Comparison of ENCODE assay signal across 11 mouse cellular contexts in genomic region chr14:121107707-121108285, GRCm38 (mm10).
DNase-seq lines count a peak whose midpoint lies in the region; ATAC-seq and TF ChIP-seq lines count a peak whose summit lies in the region.
"Had no signal": no experiment of that assay in that cellular context is flagged by ENCODE, and none has a peak within 500 bp of the region (broad histone marks: within the 10 kb centered on the region; RNA-seq: fewer than 3 reads in every experiment).

No protein-coding gene starts in this region.

- WGBS in forebrain, embryonic 11.5 days: 51% methylated on average over 10 of the region's 10 CpGs
- 46% methylated on average over 10 of the region's 10 CpGs for WGBS in forebrain, embryonic 16.5 days
- 46% methylated on average over 10 of the region's 10 CpGs for WGBS in kidney, embryonic 16.5 days
- WGBS in embryonic facial prominence, embryonic 14.5 days: 52% methylated on average over 10 of the region's 10 CpGs
- 77% methylated on average over 10 of the region's 10 CpGs for WGBS in liver, embryonic 15.5 days (ENCODE audit: insufficient replicate concordance)
- 72% methylated on average over 10 of the region's 10 CpGs for WGBS in midbrain, postnatal 0 days

- TF ChIP-seq CTCF in midbrain, postnatal 0 days (IDR thresholded peaks at IDR 0.05): no peak

- no peak overlapping the region for H3K9ac ChIP-seq in forebrain, embryonic 11.5 days (ENCODE audit: low read length)
- H3K9ac ChIP-seq in forebrain, embryonic 16.5 days (replicated peaks; ENCODE audit: low read depth, low read length): no peak overlapping the region
- H3K9ac ChIP-seq in kidney, embryonic 16.5 days (replicated peaks; ENCODE audit: low read length): peak overlapping the region; percentile 36; the same call in 1 of the 2 replicates
- H3K9ac ChIP-seq in embryonic facial prominence, embryonic 14.5 days (ENCODE audit: low read depth, low read length): no peak overlapping the region
- H3K9ac ChIP-seq in liver, embryonic 15.5 days: no peak overlapping the region
- H3K9ac ChIP-seq in midbrain, postnatal 0 days (replicated peaks; ENCODE audit: low read length, poor library complexity, severe bottlenecking): no peak overlapping the region

- peaks cover 16% of the 10 kb centered on the region for H3K4me1 ChIP-seq in forebrain, embryonic 11.5 days (replicated peaks; ENCODE audit: control insufficient read depth, insufficient read depth, low read length)
- H3K4me1 ChIP-seq in forebrain, embryonic 16.5 days (replicated peaks; ENCODE audit: control insufficient read depth, insufficient read depth, low read length): peaks cover 21% of the 10 kb centered on the region
- H3K4me1 ChIP-seq in kidney, embryonic 16.5 days (ENCODE audit: insufficient read depth, low read length): peaks cover 79% of the 10 kb centered on the region
- peaks cover 62% of the 10 kb centered on the region for H3K4me1 ChIP-seq in embryonic facial prominence, embryonic 14.5 days (ENCODE audit: control insufficient read depth, insufficient read depth, low read length)
- peaks cover 28% of the 10 kb centered on the region for H3K4me1 ChIP-seq in liver, embryonic 15.5 days (replicated peaks)
- H3K4me1 ChIP-seq in midbrain, postnatal 0 days (ENCODE audit: insufficient read depth, low read length): no peaks in the 10 kb centered on the region

- no peak for DNase-seq in forebrain, embryonic 11.5 days (ENCODE audit: low spot score)
- DNase-seq in kidney, postnatal 10 days: no peak
- no peak for DNase-seq in embryonic facial prominence, embryonic 14.5 days (ENCODE audit: low spot score)
- DNase-seq in c-Kit-positive CD71-positive TER-119-positive erythroid progenitor cells, embryonic 14.5 days (ENCODE audit: low spot score): no peak
- DNase-seq in midbrain, postnatal 0 days (ENCODE audit: low spot score): no peak
- DNase-seq: cerebellum, adult 9-11 months; gastrocnemius, postnatal 25 days; right cerebral cortex, postnatal 4 days had no signal

- no peaks in the 10 kb centered on the region; the same call in 1 of the 2 replicates for H3K36me3 ChIP-seq in forebrain, embryonic 11.5 days (ENCODE audit: control insufficient read depth, insufficient read depth, low read length)
- no peaks in the 10 kb centered on the region for H3K36me3 ChIP-seq in forebrain, embryonic 16.5 days (ENCODE audit: control insufficient read depth, insufficient read depth)
- 0 out of 2 replicates have a peak, but pooled peaks cover 2% of the 10 kb centered on the region for H3K36me3 ChIP-seq in kidney, embryonic 16.5 days (ENCODE audit: insufficient read depth, low read length)
- H3K36me3 ChIP-seq in embryonic facial prominence, embryonic 14.5 days (ENCODE audit: control insufficient read depth, insufficient read depth, low read length): 0 out of 2 replicates have a peak, but pooled peaks cover 4% of the 10 kb centered on the region
- no peaks in the 10 kb centered on the region for H3K36me3 ChIP-seq in liver, embryonic 15.5 days (replicated peaks)
- H3K36me3 ChIP-seq in midbrain, postnatal 0 days (ENCODE audit: insufficient read depth, low read length): peaks cover 10% of the 10 kb centered on the region

- 0 out of 2 replicates have a peak overlapping the region, but pooled peaks have one; percentile 18 for H3K27ac ChIP-seq in forebrain, embryonic 11.5 days (ENCODE audit: low read depth, low read length)
- no peak overlapping the region for H3K27ac ChIP-seq in forebrain, embryonic 16.5 days (ENCODE audit: low read length)
- peak overlapping the region; percentile 95 for H3K27ac ChIP-seq in kidney, embryonic 16.5 days (ENCODE audit: low read length)
- peak overlapping the region; percentile 89 for H3K27ac ChIP-seq in embryonic facial prominence, embryonic 14.5 days (replicated peaks; ENCODE audit: low read depth, low read length)
- peak overlapping the region; percentile 38; the same call in 1 of the 2 replicates for H3K27ac ChIP-seq in liver, embryonic 15.5 days (replicated peaks)
- no peak overlapping the region for H3K27ac ChIP-seq in midbrain, postnatal 0 days (ENCODE audit: low read depth, low read length)

- no peaks in the 10 kb centered on the region for H3K27me3 ChIP-seq in forebrain, embryonic 11.5 days (ENCODE audit: control insufficient read depth, insufficient read depth, low read length)
- no peaks in the 10 kb centered on the region for H3K27me3 ChIP-seq in forebrain, embryonic 16.5 days (replicated peaks; ENCODE audit: control insufficient read depth, insufficient read depth, low read length)
- H3K27me3 ChIP-seq in kidney, embryonic 16.5 days (ENCODE audit: insufficient read depth, low read length): no peaks in the 10 kb centered on the region
- no peaks in the 10 kb centered on the region for H3K27me3 ChIP-seq in embryonic facial prominence, embryonic 14.5 days (replicated peaks; ENCODE audit: control insufficient read depth, insufficient read depth, low read length)
- no peaks in the 10 kb centered on the region for H3K27me3 ChIP-seq in liver, embryonic 15.5 days
- no peaks in the 10 kb centered on the region for H3K27me3 ChIP-seq in midbrain, postnatal 0 days (ENCODE audit: insufficient read depth, low read length)

- no peak overlapping the region for H3K4me3 ChIP-seq in forebrain, embryonic 11.5 days (ENCODE audit: low read depth, low read length)
- H3K4me3 ChIP-seq in forebrain, embryonic 16.5 days (replicated peaks; ENCODE audit: low read length): no peak overlapping the region
- H3K4me3 ChIP-seq in kidney, embryonic 16.5 days (ENCODE audit: low read length): no peak overlapping the region
- H3K4me3 ChIP-seq in embryonic facial prominence, embryonic 14.5 days (ENCODE audit: low read depth, low read length): no peak overlapping the region
- H3K4me3 ChIP-seq in liver, embryonic 15.5 days (replicated peaks): no peak overlapping the region
- no peak overlapping the region for H3K4me3 ChIP-seq in midbrain, postnatal 0 days (ENCODE audit: low read depth, low read length)

- no peaks in the 10 kb centered on the region for H3K9me3 ChIP-seq in forebrain, embryonic 11.5 days (ENCODE audit: control insufficient read depth, low read length)
- no peaks in the 10 kb centered on the region for H3K9me3 ChIP-seq in forebrain, embryonic 16.5 days (ENCODE audit: control insufficient read depth, low read length)
- no peaks in the 10 kb centered on the region for H3K9me3 ChIP-seq in kidney, embryonic 16.5 days (ENCODE audit: low read length)
- no peaks in the 10 kb centered on the region for H3K9me3 ChIP-seq in embryonic facial prominence, embryonic 14.5 days (ENCODE audit: control insufficient read depth, low read length)
- no peaks in the 10 kb centered on the region for H3K9me3 ChIP-seq in liver, embryonic 15.5 days (replicated peaks)
- no peaks in the 10 kb centered on the region for H3K9me3 ChIP-seq in midbrain, postnatal 0 days (ENCODE audit: low read length)

- ATAC-seq in forebrain, embryonic 11.5 days (replicated peaks; ENCODE audit: low FRiP score): no peak
- ATAC-seq in forebrain, embryonic 16.5 days: no peak
- ATAC-seq in kidney, embryonic 16.5 days (ENCODE audit: low FRiP score, low TSS enrichment): no peak
- ATAC-seq in embryonic facial prominence, embryonic 14.5 days (ENCODE audit: low read depth): no peak
- no peak for ATAC-seq in liver, embryonic 15.5 days (ENCODE audit: insufficient read depth)
- ATAC-seq in midbrain, postnatal 0 days (ENCODE audit: low FRiP score): no peak

- H3K4me2 ChIP-seq in forebrain, embryonic 11.5 days (ENCODE audit: low read depth, low read length, severe bottlenecking): no peak overlapping the region
- H3K4me2 ChIP-seq in forebrain, embryonic 16.5 days (ENCODE audit: low read length): no peak overlapping the region
- H3K4me2 ChIP-seq in kidney, embryonic 16.5 days (replicated peaks; ENCODE audit: low read depth, low read length): peak overlapping the region; percentile 17; the same call in 1 of the 2 replicates
- no peak overlapping the region for H3K4me2 ChIP-seq in embryonic facial prominence, embryonic 14.5 days (ENCODE audit: low read depth, low read length)
- no peak overlapping the region for H3K4me2 ChIP-seq in liver, embryonic 15.5 days
- no peak overlapping the region for H3K4me2 ChIP-seq in midbrain, postnatal 0 days (ENCODE audit: low read depth, low read length, poor library complexity, severe bottlenecking)

Comparison
In these comparisons a context has a peak if more than half of its experiments do, and no peak if none do; other contexts are left out.
1. H3K27ac ChIP-seq: peak in forebrain, embryonic 11.5 days (single experiment), kidney, embryonic 16.5 days (single experiment), embryonic facial prominence, embryonic 14.5 days (single experiment) and liver, embryonic 15.5 days (single experiment); none in forebrain, embryonic 16.5 days (single experiment) and midbrain, postnatal 0 days (single experiment).